Mouse (Mus musculus): ENCODE data around the gene Usb1.

- no peak for TF ChIP-seq CTCF (conservative IDR thresholded peaks at IDR 0.05; ENCODE audit: low read length)
- no peak for TF ChIP-seq NANOG (IDR thresholded peaks at IDR 0.05; ENCODE audit: borderline replicate concordance, low read length)
- TF ChIP-seq POU5F1 (IDR thresholded peaks at IDR 0.05; ENCODE audit: borderline replicate concordance, low read length), result no peak
Observed at GRCm38 (mm10) chr8:95354606-95355005, 22.5 kb downstream of the Usb1 start.
